Mouse (Mus musculus) thymus, adult 18-20 months (tissue): ENCODE results near the gene Clec16a.

Experiments
- DNase-seq, 2 experiments: peaks; one replicate each; pipeline ENCODE4 v3.0.0; 2022; ENCODE audit warnings: mixed read lengths in 2 of 2

The Clec16a gene

GRCm38 (mm10) chr16:10727630-10728029 lies 182.5 kb downstream of the Clec16a start:
- no peak for DNase-seq

- no peak for DNase-seq
These were observed 183.7 kb downstream of the Clec16a start for GRCm38 (mm10) chr16:10728886-10729285.

- no peak for DNase-seq
These were observed 185.8 kb downstream of the Clec16a start for GRCm38 (mm10) chr16:10730941-10731340.

GRCm38 (mm10) chr16:10731785-10732184 lies 186.6 kb downstream of the Clec16a start:
- no peak for DNase-seq

GRCm38 (mm10) chr16:10732421-10732820 lies 187.3 kb downstream of the Clec16a start:
- no peak for DNase-seq

- no peak for DNase-seq
These were observed 190.6 kb downstream of the Clec16a start for GRCm38 (mm10) chr16:10735781-10736180.

GRCm38 (mm10) chr16:10736364-10736763 lies 191.2 kb downstream of the Clec16a start:
- DNase-seq, result no peak

- no peak for DNase-seq
These were observed 192.4 kb downstream of the Clec16a start for GRCm38 (mm10) chr16:10737571-10737970.

GRCm38 (mm10) chr16:10738866-10739265 lies 193.7 kb downstream of the Clec16a start:
- DNase-seq, result no peak

- no peak for DNase-seq
These were observed 194.8 kb downstream of the Clec16a start for GRCm38 (mm10) chr16:10739854-10740398.

GRCm38 (mm10) chr16:10741082-10741481 lies 195.9 kb downstream of the Clec16a start:
- no peak for DNase-seq

- peak in 1 of 2 experiments; percentile 35 for DNase-seq
These were observed 204.1 kb downstream of the Clec16a start for GRCm38 (mm10) chr16:10749226-10749625.

GRCm38 (mm10) chr16:10749824-10750223 lies 204.7 kb downstream of the Clec16a start:
- DNase-seq, result no peak

- DNase-seq, result no peak
These were observed 209.6 kb downstream of the Clec16a start for GRCm38 (mm10) chr16:10754521-10755296.

- DNase-seq, result no peak
These were observed 211.0 kb downstream of the Clec16a start for GRCm38 (mm10) chr16:10756168-10756567.

- no peak for DNase-seq
These were observed 216.0 kb downstream of the Clec16a start for GRCm38 (mm10) chr16:10761182-10761581.

- DNase-seq, result no peak
These were observed 217.5 kb downstream of the Clec16a start for GRCm38 (mm10) chr16:10762569-10763180.

- no peak for DNase-seq
These were observed 218.6 kb downstream of the Clec16a start for GRCm38 (mm10) chr16:10763540-10764264.

GRCm38 (mm10) chr16:10764323-10764722 lies 219.2 kb downstream of the Clec16a start:
- DNase-seq, result no peak

- peak in 1 of 2 experiments; percentile 67 for DNase-seq
These were observed 222.0 kb downstream of the Clec16a start for GRCm38 (mm10) chr16:10767158-10767557.

GRCm38 (mm10) chr16:10768821-10769220 lies 223.7 kb downstream of the Clec16a start:
- DNase-seq, result peak in 1 of 2 experiments; percentile 57

- peak; percentile 64 to 73 for DNase-seq
These were observed 224.5 kb downstream of the Clec16a start for GRCm38 (mm10) chr16:10769661-10770060.
